Mouse (Mus musculus) naive thymus-derived CD4-positive, alpha-beta T cell, adult 5 months (primary cell): ENCODE measurements around the gene Trim75. TPM values are rescaled to one million over a fixed set of nuclear protein-coding genes. Genes with fewer than 3 reads are reported as not detected.

ENCODE experiments used
- polyA plus RNA-seq: library from polyadenylated mRNA; unstranded; fragments of 100-300 nt; shearing (Covaris generic); gene quantifications from one replicate; pipeline ENCODE4 v1.2.1, GENCODE M21; 2017

Gene Trim75
- not detected for polyA plus RNA-seq

DNA sequence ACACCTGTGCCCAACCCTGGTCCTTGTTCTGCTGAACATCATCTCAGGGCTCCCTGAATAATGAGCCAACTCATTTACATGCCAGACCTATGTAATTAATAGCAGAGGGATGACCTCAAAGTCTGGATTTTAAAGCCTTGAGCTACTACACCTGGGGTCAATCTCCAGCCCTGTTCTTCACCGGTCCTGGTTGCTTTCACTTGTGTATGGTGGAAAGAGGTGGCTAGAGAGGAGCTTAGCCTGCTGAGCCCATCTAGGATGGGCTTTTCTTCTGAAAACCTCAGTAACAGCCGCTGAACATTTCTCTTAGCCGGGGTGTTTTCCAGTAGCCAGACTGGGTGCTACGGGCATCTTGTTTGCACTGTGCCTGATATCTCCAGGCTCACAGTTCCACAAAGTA is at the start of gene Trim75:
Gene Trim75 (minus strand): TSS at position 101 of the 400 bp plus-strand sequence.

DNA sequence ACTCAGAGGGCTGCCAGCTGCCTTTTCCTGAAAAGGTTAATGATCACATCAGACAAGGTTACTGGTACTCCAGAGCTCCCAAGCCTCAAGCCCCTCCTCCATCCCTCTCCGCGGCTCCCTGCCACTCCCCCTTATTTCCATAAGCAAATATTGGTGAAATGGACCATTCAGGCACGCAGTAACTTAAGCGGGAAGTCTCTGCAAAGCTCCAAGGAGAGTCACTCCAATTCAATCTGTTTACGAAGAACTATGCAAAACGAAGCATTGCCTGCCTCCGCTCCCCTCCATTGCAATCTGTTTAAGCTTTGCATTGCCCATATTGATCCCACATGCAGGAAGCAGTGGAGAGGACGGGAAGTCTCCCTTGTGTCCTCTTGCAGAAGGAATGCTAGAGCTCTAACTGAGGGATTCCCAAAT is 49.5 kb upstream of the Trim75 start, which contains the start of gene Apela:
Gene Apela (minus strand): TSS at position 220 of the 417 bp plus-strand sequence.

DNA sequence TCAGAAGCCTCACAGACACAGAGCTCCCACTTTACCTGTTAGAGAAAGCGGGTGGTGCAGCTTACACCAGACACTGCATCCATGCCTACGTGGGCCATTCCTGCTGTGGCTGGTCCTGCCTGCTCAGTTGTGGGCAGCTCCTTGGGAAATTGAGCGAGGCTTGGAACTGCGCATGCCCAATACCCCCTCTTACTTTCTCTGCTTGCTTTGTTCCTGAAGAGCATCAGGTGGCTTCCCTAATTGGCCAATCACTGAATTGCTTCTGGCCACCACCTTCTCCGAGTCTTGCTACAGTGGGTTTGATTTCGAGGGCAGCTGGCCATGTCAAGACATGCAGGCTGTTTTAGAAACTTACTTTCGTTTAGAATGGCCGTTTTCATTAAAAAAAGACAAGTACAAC is 30.8 kb upstream of the Trim75 start, which contains the start of the genes Trim61 and Trim60:
Gene Trim61 (minus strand): TSS at position 101 of the 400 bp plus-strand sequence.
Gene Trim60 (minus strand): TSS at position 162 of the 400 bp plus-strand sequence.

DNA sequence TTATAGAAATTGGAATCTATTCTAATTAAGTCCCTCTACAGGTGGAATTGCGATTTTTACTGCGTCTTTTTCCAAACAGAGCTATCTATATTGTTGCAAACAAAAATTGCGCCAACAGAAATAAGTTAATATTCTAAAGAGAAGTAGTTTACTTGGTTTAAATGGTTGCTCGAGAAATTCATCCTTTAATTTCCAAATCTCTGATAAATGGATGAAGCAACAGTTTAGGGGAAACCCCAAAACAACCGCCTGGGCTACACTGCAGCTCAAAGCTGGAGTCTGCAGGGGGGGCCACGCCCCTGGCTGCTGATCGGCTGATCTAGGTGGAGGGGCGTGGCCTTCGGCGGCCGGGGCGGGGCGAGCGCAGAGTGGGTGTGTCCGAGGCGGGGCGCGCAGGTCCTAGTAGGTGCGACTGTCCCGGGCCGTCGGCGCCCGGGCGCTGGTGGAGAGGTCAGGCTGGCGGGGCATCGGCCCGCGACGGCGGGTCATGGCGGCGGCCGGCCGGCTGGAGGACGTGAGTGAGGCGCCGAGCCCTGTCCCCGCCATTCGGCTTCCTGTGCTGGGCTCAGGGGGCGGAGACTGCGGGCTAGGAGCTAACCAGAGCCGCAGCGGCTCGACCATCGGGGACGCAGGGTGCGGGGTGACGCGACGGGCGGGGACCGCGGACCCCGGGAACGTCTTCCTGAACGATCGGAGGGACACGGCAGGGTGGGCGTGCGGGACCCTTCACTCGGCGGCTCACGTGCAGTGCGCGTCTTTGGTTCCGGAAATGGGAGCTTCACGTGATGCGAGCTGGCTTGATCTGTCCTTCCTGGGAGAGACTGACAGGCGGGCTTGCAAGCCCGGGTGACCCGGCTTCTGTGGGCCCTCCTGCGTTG is 40.6 kb downstream of the Trim75 start, which contains the start of gene Tmem192:
Gene Tmem192 (plus strand): TSS at position 366 of the 878 bp plus-strand sequence.

Other genes with a start within 250 kb of the Trim75 start
- 24.5 TPM for gene Klhl2, start 137.8 kb downstream of the Trim75 start, polyA plus RNA-seq
- gene Tmem192, start 40.6 kb downstream of the Trim75 start, polyA plus RNA-seq: 63.4 TPM
- gene Trim61, start 30.7 kb upstream of the Trim75 start, polyA plus RNA-seq: not detected
- gene Trim60, start 30.8 kb upstream of the Trim75 start, polyA plus RNA-seq: not detected
- gene Apela, start 49.5 kb upstream of the Trim75 start, polyA plus RNA-seq: not detected
- gene Gm10663, start 87.2 kb upstream of the Trim75 start, polyA plus RNA-seq: not detected
- not detected for gene BC030870, start 141.7 kb upstream of the Trim75 start, polyA plus RNA-seq